Mouse (Mus musculus) embryo, embryonic 10 days (tissue): ENCODE data around the gene Rassf1.

Experiments
- DNase-seq: peaks from one replicate; pipeline ENCODE4 v3.0.0-alpha.2; 2015; ENCODE audit warnings: low spot score

The Rassf1 gene

DNA sequence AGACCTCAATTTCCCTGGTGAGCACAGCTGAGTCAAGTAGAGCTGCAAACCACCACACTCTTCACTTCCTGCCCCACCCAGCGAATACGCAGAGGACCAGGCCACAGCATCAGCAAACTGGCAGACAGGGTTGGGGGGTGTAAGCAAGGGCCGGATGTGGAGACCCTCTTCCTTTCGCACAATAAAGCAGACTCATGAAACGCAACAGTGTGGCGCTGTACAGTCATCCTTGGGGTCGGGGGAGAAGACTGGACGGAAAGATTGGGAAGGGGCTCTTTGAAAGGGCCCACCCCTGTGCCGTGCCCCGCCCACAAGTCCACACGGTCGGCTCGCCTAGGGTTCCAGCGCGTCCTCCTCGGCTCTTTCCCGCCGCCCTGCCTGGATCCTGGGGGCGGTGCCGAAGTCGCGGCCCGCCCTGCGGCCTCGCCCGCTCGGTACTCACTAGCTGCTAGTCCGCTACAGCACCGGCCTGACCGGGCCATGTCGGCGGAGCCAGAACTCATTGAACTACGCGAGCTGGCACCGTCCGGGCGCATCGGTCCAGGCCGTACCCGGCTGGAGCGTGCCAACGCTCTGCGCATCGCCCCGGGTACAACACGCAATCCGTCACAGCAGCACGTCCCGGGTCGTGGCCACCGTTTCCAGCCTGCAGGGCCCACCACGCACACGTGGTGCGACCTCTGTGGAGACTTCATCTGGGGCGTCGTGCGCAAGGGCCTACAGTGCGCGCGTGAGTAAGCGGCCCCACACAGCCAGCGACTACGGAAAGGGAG lies at the start of gene Rassf1:
Gene Rassf1 (plus strand): TSS at position 439 of the 773 bp plus-strand sequence.
- DNase-seq: peak; percentile 81

DNA sequence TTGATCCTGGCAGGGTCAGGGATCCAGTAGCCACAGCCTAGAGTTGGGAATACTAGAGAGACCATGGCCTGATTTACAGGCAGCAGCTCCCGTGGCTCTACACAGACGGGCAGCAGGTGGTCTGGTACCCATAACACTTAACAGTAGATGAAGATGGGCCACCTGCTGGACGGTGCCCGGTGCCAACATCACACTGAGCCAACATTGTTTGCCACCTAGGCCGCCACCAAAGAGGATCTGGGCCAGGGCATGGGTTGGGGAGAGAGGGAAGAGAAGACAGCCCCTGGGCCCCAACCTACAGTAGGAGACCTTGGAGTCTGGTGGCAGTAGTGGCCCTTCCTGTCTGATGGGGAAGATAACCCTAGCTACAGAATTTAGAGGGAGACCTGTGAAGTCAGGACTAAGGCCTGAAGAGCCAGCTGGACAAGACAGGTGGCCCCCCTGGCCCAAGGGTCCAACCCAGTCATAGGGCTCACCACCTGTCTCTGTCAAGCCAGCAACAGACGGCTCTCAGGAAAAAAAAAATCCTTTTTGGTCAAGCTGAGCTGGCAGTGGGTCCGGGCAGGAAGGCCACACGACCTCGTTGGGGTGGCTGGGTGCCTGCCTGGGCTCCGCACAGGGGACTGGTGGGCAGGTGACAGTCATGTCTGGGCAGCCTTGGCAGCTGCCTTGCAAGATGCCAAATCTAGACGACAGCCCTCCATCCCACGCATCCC lies 49.1 kb upstream of the Rassf1 start:
- DNase-seq: no peak

GRCm38 (mm10) chr9:107504662-107505537 lies 46.5 kb upstream of the Rassf1 start:
- DNase-seq: no peak

DNA sequence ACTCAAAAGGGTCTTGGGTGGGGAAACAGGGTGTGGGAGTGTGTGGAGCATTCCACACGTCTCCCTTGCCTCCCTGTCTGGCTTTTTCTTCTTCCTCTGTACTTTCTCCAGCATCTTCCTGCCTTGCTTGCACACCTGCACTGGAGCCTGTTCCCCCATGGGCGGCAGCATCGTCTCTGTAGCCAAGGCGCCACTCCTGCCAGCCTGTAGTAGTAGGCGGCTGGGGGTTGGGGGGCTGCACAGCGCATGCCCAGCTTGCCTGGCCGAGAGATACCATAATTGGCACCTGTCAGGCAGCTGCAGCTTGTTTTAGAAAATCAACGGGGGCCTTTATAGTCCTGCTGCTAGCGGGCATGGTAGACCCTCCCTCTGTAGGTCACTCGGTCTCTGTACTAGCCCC lies 43.1 kb upstream of the Rassf1 start:
- DNase-seq: no peak

DNA sequence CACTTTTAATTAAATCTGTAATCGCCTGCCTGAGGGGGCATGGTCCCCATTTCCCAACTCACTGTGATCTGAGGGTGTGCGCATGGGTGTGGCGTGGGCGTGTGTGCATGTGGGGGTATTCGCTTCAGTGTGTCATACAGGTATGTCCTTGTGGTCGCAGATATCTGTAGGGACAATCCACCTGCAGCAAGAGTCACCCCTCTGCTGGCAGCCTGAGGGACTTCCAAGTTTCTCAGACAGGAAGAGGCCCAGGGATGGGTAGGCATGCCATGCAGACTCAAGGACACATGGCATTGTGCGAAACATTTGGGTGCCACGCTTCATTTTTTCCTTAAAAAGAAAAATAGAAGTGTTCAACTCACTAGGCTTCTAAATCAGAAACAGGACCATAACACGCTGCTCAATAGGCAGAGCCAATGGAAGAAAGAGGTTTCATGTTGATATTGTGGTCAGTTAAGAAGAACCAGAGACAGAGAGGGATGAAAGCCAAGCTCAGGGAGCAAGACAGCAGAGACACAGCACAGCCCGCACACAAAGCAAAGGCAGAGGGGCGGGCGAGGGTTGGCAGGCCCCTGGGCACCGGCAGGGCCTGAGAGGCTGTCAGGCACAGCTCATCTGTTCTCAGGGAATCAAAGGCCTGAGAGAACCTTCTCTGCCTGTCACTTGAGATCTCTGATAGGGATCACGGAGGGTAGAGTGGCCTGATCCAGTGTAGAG lies 40.8 kb upstream of the Rassf1 start:
- no peak for DNase-seq

DNA sequence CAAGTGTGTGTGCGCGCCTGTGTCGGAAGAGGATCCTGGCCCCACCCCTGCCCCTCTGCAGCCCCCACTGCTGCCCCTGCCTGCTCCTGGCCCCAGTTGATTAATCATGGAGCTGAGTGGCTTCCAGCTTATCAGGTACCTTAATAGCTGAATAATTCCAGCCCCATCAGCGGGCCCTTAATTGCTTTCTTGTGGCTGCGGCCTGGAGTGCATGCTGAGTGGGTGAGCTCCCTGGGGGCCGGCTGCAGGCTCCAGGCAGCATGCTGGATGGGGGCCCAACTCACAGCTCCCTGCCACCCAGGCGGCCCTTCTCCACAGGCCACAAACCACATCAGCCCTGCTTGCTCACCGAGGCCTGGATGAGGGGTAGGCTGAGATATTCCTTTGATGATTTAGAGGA lies 39.9 kb upstream of the Rassf1 start:
- no peak for DNase-seq

GRCm38 (mm10) chr9:107512326-107512725 lies 39.0 kb upstream of the Rassf1 start:
- DNase-seq: no peak

DNA sequence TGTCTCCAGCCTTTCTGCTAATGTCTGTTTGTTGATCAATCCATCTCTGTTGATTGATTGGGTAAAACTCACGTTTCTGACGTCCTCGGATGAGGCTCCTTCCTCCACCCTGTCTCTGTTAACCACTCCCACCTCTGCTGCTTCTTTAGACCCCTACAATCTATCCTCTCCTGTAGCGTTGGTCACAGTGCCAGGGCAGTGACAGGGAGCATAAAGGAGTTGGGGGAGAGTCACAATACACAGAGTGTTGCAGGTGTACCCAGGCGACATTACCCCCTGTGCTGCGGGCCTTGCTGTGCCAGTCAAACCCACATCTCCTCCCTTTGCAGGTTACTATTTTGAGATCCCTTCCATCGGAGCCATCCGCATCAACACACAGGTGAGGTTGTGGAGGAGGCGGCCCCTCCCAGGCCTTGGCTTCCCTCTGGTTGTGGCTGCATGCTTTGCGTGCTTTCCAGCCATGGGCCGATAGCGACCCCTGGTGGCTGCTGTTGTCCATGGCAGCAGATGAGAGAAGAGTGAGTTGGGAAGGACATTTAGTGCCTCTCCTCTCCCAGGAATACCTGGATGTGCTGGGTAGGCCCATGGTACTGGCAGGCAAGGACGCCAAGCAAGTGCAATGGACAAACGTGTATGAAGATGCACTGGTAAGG lies 36.9 kb upstream of the Rassf1 start:
- peak; percentile 84 for DNase-seq

DNA sequence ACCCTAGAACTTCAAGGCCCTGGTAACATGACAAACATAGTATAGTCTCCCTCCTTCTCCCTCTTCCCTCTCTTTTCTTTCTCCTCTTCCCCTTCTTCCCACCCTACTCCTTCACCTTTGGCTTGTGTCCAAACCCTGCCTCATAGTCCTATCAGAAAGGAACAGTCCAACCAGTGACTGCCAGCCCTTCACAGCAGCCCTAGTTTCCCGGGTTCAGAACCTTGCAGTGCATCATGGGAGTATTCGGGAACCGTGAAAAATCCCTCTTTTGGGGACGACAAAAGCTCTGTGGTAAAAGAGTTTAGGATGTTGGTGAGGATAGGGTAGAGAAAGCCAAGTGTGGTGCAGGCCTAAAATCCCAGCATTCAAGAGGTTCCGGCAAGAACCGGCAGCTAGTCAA lies 31.0 kb upstream of the Rassf1 start:
- DNase-seq: no peak

DNA sequence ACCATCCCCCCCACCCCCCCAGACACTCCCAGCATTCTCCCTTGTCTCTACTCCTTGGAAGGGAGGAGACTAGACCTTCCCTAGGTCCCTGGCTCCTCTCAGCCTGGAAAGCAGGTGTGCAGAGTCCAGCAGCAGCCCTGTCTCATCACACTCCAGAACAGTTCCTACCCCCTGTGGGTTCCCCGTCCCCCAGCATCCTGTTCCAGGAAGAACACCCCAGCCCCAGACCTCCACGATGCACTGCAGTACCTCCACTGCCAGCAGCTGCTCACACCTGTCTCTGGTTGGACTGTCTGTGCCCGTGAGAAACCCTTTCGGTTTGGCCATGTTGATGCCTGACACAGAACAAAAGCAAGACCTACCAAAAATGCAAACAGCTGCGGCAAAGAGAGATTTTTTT lies 30.2 kb upstream of the Rassf1 start:
- DNase-seq: no peak

DNA sequence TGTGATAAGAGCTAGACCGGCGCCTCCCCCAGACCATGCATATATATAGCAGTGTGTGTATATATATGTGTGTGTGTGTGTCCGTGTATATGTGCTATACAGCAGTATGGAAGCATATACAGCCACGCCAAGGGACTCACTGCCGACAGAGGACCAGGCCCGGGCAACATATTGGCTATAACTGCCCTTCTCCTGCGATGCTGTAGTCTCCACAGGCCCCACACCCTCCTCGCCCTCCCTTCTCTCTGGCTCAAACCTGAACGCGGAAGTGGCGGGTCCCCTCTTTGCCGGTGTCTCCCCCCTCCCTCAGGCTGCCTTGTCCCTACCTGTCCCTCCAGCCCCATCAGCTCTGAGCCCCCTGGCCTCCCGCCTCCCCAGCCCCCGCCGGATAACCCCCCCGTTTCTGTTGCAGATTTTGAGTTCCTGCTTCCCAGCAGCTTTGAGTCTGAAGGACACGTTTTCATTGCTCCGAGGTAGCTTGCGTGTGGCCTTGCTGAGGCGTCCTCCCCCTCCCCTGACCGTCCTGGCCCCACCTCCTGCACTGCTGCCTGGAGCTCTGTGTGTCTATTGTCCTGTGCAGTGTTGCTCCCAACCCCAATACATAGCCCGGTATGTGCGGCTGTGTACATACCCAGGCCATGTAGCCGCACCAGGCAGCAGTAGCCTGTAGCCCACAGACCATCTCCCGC lies 29.5 kb upstream of the Rassf1 start:
- DNase-seq: peak; percentile 40

- DNase-seq: no peak
Observed at GRCm38 (mm10) chr9:107522400-107522711, 29.0 kb upstream of the Rassf1 start.

DNA sequence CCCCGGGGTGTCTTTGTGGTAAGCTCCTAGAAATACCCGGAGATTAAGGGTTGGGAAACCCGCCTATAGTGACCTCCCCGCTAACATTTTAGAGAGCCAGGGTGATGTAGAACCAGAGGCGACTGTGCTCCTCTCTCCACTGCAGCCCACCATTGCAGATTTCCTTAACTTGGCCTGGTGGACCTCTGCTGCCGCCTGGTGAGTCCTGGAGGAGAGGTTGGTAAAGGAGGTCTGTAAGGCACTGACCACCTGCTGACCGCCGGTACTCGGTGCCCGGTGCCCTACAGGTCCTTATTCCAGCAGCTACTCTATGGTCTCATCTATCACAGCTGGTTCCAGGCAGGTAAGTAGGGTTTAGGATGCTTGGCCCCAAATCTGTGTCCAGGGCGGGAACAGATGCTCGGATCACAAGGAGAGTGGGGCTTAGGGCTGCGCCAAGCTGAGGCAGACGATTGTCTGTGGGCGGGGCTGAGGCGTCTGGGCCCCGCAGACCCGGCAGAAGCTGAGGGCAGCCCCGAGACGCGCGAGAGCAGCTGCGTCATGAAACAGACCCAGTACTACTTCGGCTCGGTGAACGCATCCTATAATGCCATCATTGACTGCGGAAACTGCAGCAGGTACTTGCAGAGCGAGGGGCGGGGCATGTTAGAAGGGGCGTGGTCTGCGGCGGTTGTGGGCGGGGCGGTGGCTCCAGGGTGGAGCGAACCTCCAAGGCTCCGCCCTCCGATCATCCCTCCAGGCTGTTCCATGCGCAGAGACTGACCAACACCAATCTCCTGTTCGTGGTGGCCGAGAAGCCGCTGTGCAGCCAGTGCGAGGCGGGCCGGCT lies 24.9 kb upstream of the Rassf1 start:
- DNase-seq: peak; percentile 87

DNA sequence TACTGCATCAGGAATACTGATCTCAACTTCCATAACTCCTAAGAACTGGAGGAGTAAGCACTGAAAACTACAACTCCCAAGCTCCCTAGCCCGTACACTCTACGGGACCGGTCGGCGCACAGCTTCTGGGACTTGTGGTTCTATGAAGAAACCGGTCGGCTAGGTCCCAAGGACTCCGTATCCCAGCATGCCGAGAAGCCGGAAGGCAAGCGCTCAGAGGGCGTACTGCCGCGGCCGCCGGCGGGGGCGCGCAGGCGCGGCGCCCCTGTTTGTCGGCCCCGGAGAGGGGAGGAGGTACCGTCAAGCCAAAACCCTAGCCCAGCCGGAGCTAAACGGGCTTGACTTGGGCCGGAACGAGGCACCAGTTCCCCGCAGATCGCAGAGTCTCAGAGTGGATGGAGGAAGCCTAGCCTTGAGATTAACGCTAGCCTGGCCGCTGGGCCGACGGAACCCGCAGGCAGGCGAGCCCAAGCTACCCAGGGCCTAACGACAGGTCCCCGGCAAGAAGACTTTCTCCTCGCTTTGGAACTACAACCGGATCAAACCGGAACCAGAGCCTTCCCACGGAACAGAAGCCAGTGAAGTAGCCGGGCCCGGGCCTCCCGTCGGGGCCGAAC lies 17.5 kb upstream of the Rassf1 start, which contains the start of gene Tmem115:
Gene Tmem115 (plus strand): TSS at position 155 of the 617 bp plus-strand sequence.
- peak; percentile 98 for DNase-seq

- no peak for DNase-seq
Observed at GRCm38 (mm10) chr9:107534408-107535202, 16.8 kb upstream of the Rassf1 start.

GRCm38 (mm10) chr9:107538231-107538630 lies 13.1 kb upstream of the Rassf1 start:
- no peak for DNase-seq

- DNase-seq: no peak
Observed at GRCm38 (mm10) chr9:107538711-107539110, 12.6 kb upstream of the Rassf1 start.

DNA sequence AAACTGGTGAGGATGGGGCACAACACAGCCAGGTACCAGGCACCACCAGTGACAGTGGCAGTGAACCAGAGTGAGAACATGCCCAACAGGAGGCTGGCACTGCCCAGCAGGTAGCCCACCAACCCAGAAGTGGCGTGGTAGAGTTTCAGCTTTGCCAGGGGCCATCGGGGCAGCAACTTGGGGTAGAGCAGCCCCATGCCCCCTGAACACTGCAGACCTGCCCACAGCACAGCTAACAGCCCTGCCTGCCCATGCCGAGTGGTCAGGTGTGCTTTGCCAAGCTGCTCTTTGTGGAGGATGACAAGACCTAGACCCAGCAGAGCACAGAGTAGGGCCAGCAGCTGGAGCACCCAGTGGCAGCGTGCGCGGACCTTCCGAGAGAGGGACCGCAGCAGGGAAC lies 11.4 kb upstream of the Rassf1 start:
- no peak for DNase-seq

DNA sequence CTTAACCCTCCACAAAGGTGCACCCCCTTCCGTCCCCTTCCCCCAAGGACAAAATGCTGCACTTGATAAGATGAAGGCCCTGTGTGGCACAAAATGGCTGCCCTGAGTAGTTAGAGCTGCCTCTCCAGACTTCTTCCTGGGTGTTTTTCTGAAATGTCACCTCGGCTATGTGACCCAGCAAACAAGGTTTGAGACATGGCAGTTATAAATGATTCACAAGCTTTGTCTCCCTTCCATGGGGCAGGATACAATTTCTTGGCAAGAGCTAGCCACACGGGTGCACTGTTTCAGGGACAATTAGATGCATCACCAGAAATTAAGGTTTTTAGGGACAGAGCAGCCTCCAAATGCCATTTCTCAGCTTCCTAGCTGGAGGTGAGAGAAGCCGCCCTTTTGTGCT lies 10.9 kb upstream of the Rassf1 start:
- DNase-seq: no peak
